Mouse (Mus musculus): ENCODE results near the gene Smg6. TPM values are rescaled to one million over a fixed set of nuclear protein-coding genes. Genes with fewer than 3 reads are reported as not detected.
"Not testable (repeated sequence)": the region's sequence is repeated elsewhere in the genome, so short reads cannot be mapped to it uniquely, and the experiment has no call there.

Gene Smg6
- total RNA-seq, 2 experiments from 2014 or later = 24.0 to 27.0 TPM

GRCm38 (mm10) chr11:75165441-75166192 lies 240.0 kb downstream of the Smg6 start:
- DNase-seq (ENCODE audit: low spot score in 2 of 2) = peak; percentile 81

GRCm38 (mm10) chr11:75166193-75166842 lies 240.7 kb downstream of the Smg6 start:
- peak in 1 of 2 experiments; percentile 31 for DNase-seq (ENCODE audit: low spot score in 2 of 2)

GRCm38 (mm10) chr11:75166861-75167642 lies 241.4 kb downstream of the Smg6 start:
- peak; percentile 22 to 31 for DNase-seq (ENCODE audit: low spot score in 2 of 2)

- peak; percentile 21 to 28 for DNase-seq (ENCODE audit: low spot score in 2 of 2)
These were observed 242.3 kb downstream of the Smg6 start for GRCm38 (mm10) chr11:75167643-75168589.

DNA sequence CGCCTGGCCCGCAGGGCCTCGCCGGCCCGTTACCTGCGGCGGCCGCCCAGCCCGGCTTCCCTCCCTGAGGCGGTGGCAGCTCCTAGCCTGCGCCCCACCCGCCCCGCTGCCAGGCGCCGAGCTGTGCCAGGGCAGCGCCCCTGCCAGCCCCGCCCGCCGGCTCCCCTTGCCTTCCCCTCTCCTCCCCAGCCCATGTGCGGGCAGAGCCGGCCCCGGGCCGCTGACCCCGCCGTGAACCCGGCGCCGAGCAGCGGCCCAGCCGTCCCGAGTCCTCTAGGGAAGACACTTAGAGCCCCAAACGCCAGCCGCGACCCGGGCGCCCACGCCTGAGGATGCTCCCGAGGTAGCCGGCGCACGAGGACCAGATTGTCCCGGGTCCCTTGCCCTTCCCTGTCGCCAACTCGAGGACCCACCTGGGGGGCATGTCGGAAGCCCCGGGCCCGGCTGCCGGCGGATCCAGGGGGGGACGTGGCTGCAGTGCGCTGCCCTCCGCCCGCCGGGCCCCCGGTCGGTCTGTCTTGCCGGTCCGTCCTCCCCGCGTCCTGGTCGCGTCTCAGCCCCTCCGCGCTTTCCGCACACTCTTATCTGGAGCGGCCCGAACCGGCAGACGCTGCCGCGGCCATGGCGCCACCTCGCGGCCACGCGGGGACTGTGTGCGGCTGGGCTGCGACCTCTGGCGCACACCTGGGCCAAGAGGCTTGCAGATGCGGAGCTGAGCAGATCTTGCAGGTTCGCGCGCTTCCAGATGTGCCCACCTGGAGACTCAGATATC lies 243.2 kb downstream of the Smg6 start:
- peak; percentile 81 to 87 for DNase-seq (ENCODE audit: low spot score in 2 of 2)

GRCm38 (mm10) chr11:75169405-75170080 lies 243.9 kb downstream of the Smg6 start, which contains the start of gene Hic1:
TSS of gene Hic1 (minus strand) at chr11:75169519.
- peak in 1 of 2 experiments; percentile 32 for DNase-seq (ENCODE audit: low spot score in 2 of 2)

DNA sequence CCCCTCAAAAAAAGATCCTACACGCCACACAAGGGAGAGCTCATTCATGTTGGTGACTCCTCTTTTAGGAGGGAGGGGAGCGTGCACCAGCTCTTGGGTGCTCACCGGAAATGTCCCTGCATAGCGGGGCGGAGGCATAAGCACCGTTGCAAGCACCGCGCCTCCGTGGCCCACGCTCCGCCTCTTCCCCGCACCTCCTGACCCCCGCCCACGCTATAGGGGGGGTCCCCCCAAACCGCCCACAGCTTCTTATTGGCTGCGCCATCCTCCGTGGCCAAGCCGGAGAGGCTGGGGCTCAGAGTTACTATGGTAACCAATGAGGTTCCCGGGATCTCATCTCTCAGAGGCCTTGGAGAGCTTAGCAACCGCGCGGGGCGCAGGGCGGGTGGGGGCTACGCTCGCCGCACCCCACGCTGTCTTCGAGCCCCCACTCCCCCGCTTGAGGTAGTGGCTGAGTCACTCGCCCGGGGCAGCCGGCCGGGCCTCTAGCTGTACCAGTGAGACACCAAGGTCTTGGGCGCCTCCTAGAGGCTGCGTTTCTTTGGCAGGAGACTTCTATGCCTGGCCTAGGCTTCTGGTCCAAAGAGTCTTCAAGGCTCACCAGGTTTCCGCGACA lies 244.6 kb downstream of the Smg6 start:
- DNase-seq (ENCODE audit: low spot score in 2 of 2) = peak; percentile 93 to 94

- DNase-seq (ENCODE audit: low spot score in 2 of 2) = peak; percentile 30 to 35
These were observed 245.7 kb downstream of the Smg6 start for GRCm38 (mm10) chr11:75171186-75171865.

- peak; percentile 58 to 67 for DNase-seq (ENCODE audit: low spot score in 2 of 2)
These were observed 246.8 kb downstream of the Smg6 start for GRCm38 (mm10) chr11:75172151-75173094.

GRCm38 (mm10) chr11:75173095-75173798 lies 247.6 kb downstream of the Smg6 start:
- DNase-seq (ENCODE audit: low spot score in 2 of 2) = peak; percentile 96 to 97

GRCm38 (mm10) chr11:75173799-75174165 lies 248.2 kb downstream of the Smg6 start:
- no peak for DNase-seq (ENCODE audit: low spot score in 2 of 2)

GRCm38 (mm10) chr11:75174574-75174973 lies 249.0 kb downstream of the Smg6 start:
- DNase-seq (ENCODE audit: low spot score in 2 of 2) = not testable (repeated sequence)

DNA sequence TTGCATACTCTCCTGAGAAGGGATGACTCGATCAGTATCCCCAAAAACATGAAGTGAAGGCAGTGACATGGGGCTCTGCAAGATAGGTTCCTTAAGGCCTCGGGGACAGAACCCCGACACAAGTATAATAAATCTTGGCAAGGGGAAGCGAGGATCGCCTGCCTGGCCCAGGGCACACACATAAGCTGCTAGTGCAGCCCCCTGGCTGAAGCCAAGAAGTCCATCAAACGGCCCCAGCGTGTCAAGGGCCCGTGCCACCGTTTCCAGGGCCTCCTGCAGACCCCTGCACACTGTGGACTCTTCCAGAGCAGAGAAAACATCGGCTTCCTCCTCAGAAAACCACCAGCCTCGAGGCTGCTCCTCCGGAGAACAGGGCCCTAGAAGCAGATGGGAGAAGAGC lies 252.4 kb downstream of the Smg6 start:
- DNase-seq (ENCODE audit: low spot score in 2 of 2) = no peak

DNA sequence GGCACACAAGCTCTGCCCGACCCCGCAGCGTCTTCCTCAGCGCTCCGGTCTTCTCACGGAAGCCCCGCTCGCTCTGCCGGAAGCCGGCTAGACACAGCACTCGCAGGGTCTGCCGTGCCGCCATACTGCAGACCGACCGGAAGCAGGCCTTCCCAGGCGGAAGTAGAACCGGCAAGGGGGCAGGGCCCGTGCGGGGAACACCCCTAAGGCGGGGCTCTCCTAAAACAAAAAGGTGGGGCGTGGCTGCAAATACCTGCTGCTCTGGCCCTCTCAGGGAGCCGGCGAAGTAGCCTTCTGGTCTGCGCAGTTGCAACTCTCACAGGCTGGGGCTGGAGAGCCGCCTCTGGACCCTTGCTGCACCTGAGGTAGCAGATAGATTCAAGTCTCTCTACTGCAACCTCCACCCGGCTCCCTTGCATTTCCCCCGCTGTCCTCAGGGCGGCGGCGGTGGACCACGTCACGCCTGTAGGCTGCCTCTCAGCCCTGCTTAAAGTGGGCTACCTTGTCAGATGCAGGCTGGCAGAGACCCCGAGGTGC lies 253.1 kb downstream of the Smg6 start, which contains the start of gene Ovca2:
Gene Ovca2, minus strand, starts transcription at position 164 of the 537 bp plus-strand sequence.
- DNase-seq (ENCODE audit: low spot score in 2 of 2) = peak; percentile 93 to 94

GRCm38 (mm10) chr11:75183917-75184570 lies 258.4 kb downstream of the Smg6 start:
- peak; percentile 37 to 53 for DNase-seq (ENCODE audit: low spot score in 2 of 2)

Measured in layer of hippocampus, postnatal 10 days (tissue).